Mouse (Mus musculus) embryo, embryonic 10 days (tissue): ENCODE measurements around the gene Slc2a9.

Experiments
- DNase-seq: peaks from one replicate; pipeline ENCODE4 v3.0.0-alpha.2; 2015; ENCODE audit warnings: low spot score

Slc2a9 gene

GRCm38 (mm10) chr5:38469891-38470578 lies 32.9 kb downstream of the Slc2a9 start:
- peak; percentile 85 for DNase-seq

GRCm38 (mm10) chr5:38466569-38467110 lies 36.3 kb downstream of the Slc2a9 start:
- no peak for DNase-seq

- DNase-seq: no peak
These were observed 41.7 kb downstream of the Slc2a9 start for GRCm38 (mm10) chr5:38461261-38461660.

GRCm38 (mm10) chr5:38450936-38451335 lies 52.0 kb downstream of the Slc2a9 start:
- no peak for DNase-seq

- DNase-seq: no peak
These were observed 53.3 kb downstream of the Slc2a9 start for GRCm38 (mm10) chr5:38449607-38450006.

GRCm38 (mm10) chr5:38448121-38448520 lies 54.8 kb downstream of the Slc2a9 start:
- no peak for DNase-seq

- DNase-seq: no peak
These were observed 56.5 kb downstream of the Slc2a9 start for GRCm38 (mm10) chr5:38446316-38446975.

GRCm38 (mm10) chr5:38441088-38441839 lies 61.7 kb downstream of the Slc2a9 start:
- DNase-seq: no peak

- no peak for DNase-seq
These were observed 62.5 kb downstream of the Slc2a9 start for GRCm38 (mm10) chr5:38440252-38441005.

GRCm38 (mm10) chr5:38436681-38437080 lies 66.3 kb downstream of the Slc2a9 start:
- DNase-seq: no peak

GRCm38 (mm10) chr5:38434875-38435274 lies 68.1 kb downstream of the Slc2a9 start:
- no peak for DNase-seq

GRCm38 (mm10) chr5:38431201-38431600 lies 71.7 kb downstream of the Slc2a9 start:
- no peak for DNase-seq

GRCm38 (mm10) chr5:38429106-38429505 lies 73.8 kb downstream of the Slc2a9 start:
- DNase-seq: no peak

GRCm38 (mm10) chr5:38427757-38428156 lies 75.2 kb downstream of the Slc2a9 start:
- no peak for DNase-seq

GRCm38 (mm10) chr5:38425569-38425968 lies 77.4 kb downstream of the Slc2a9 start:
- peak; percentile 14 for DNase-seq

- DNase-seq: peak; percentile 14
These were observed 80.5 kb downstream of the Slc2a9 start for GRCm38 (mm10) chr5:38422426-38422825.

- no peak for DNase-seq
These were observed 84.1 kb downstream of the Slc2a9 start for GRCm38 (mm10) chr5:38418799-38419198.

- DNase-seq: no peak
These were observed 99.3 kb downstream of the Slc2a9 start for GRCm38 (mm10) chr5:38403612-38404011.

GRCm38 (mm10) chr5:38402288-38402687 lies 100.7 kb downstream of the Slc2a9 start:
- DNase-seq: no peak

GRCm38 (mm10) chr5:38388857-38389256 lies 114.1 kb downstream of the Slc2a9 start:
- DNase-seq: no peak

GRCm38 (mm10) chr5:38388420-38388823 lies 114.5 kb downstream of the Slc2a9 start:
- peak; percentile 45 for DNase-seq

GRCm38 (mm10) chr5:38379970-38380369 lies 123.0 kb downstream of the Slc2a9 start:
- DNase-seq: no peak
